Mouse (Mus musculus): ENCODE results near the gene Rps21.

DNA sequence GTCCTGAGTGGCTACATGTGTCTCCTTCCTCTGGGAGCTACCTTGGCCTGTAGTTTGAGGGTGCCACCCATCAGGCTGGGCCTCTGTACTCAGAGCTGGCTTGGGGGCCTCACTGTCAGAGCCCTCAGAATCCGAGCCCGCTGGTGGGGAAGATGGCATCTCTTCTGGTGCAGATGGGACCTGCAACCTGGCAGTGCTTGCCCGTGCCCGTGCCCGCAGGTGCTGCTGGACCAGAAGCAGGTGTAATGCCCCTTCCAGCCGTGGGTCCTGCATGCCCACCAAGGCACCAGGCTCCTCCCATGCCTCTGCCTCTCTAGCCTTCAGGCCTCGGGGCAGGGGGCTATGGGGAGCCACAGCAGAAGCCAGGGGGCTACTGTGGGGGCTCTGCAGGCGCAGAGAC is 22.1 kb downstream of the Rps21 start:
- no peak for TF ChIP-seq CTCF (IDR thresholded peaks at IDR 0.05; ENCODE audit: low read depth, low read length)
- TF ChIP-seq TAL1 (conservative IDR thresholded peaks at IDR 0.05; ENCODE audit: low read depth, low read length): no peak
